Mouse (Mus musculus) hindbrain, embryonic 10.5 days (tissue): ENCODE measurements at regions not wholly inside any gene's neighbourhood (a gene's known extent, or its start where the extent isn't known, plus 50 kb on each side); places are given as distances from the start of the nearest gene placed in this dataset.

Experiments
- DNase-seq: peaks from one replicate; pipeline ENCODE4 v3.0.0-alpha.2; 2017; ENCODE audit warnings: low spot score
- H3K27ac ChIP-seq: fragments of 300-500 bp; sonication (generic); 2 replicates; pipeline ENCODE4 v1.5.1; 2016; ENCODE audit warnings: mild to moderate bottlenecking, moderate library complexity
- H3K27me3 ChIP-seq: fragments of 300-500 bp; sonication (generic); 2 replicates; pipeline ENCODE4 v1.6.1; 2016; ENCODE audit warnings: mild to moderate bottlenecking; ENCODE audit not compliant: poor library complexity, insufficient read depth, severe bottlenecking
- H3K36me3 ChIP-seq: fragments of 300-500 bp; sonication (generic); 2 replicates; pipeline ENCODE4 v1.6.1; 2016; ENCODE audit warnings: mild to moderate bottlenecking, moderate library complexity
- H3K4me1 ChIP-seq: fragments of 300-500 bp; sonication (generic); replicated peaks from 2 replicates; pipeline ENCODE4 v1.6.1; 2016; ENCODE audit warnings: mild to moderate bottlenecking
- H3K4me3 ChIP-seq: fragments of 300-500 bp; sonication (generic); 2 replicates; pipeline ENCODE4 v1.5.1; 2016; ENCODE audit warnings: mild to moderate bottlenecking, moderate library complexity
- H3K9me3 ChIP-seq: fragments of 300-500 bp; sonication (generic); 2 replicates; pipeline ENCODE4 v1.6.1; 2016; ENCODE audit warnings: mild to moderate bottlenecking, moderate library complexity
- WGBS: fragments of 180-500 bp; shearing (Covaris S2); methylation state at CpG from one replicate; pipeline ENCODE4 v1.1.7; 2016; 5-methylcytosine and 5-hydroxymethylcytosine counted together

DNA sequence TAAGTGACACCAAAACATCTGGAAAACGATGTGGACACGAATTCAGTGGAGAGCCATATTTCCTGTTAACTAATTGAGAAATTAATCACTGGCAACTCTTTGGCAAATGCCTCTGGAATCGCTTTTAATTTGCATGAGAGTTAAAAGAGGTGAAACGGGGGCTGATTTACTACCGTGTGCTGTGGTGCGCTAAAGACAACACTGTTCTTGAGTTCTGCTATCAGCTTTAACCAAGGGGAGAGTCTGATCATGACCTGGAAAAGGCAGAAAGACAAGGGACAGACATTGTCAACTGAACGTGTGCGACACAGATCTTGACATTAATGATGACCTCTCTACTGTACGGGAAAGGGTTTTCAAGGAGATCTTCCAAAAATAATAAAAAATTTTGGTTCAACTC lies 152.8 kb upstream of the Fat1 start:
- no peak for DNase-seq
- H3K4me3 ChIP-seq = no peak overlapping the region
- peaks cover 10% of the 10 kb centered on the region for H3K4me1 ChIP-seq
- H3K9me3 ChIP-seq = no peaks in the 10 kb centered on the region
- WGBS = 94% methylated on average over 9 of the region's 9 CpGs
- H3K27ac ChIP-seq = no peak overlapping the region
- no peaks in the 10 kb centered on the region for H3K36me3 ChIP-seq
- H3K27me3 ChIP-seq = no peaks in the 10 kb centered on the region

DNA sequence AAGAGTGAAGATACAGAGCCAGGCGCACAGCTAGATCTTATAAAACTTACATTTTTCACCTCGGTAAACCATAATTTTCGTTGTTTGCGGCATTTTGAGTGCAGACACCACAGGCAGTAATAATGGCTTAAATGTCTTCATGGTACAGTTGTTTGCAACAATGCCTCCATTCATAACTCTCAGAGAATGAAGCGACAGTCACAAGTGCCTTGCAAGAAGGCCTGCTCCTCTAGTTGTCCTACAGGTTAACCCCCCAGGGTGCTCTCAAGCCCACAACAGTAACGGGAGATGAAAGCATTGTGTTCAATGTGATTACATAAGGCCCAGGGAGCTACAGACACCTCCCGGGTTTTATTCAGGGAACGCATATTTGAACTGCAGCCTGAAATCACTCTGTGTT lies 150.1 kb upstream of the Fat1 start:
- DNase-seq = no peak
- Histone ChIP-seq H3K4me3 (no peak overlapping the region), H3K9me3 (no peaks in the 10 kb centered on the region), H3K27ac (no peak overlapping the region), H3K36me3 (no peaks in the 10 kb centered on the region), H3K4me1 (peaks cover 10% of the 10 kb centered on the region), H3K27me3 (no peaks in the 10 kb centered on the region)
- 44% methylated on average over 8 of the region's 8 CpGs for WGBS

GRCm38 (mm10) chr8:44786740-44787139 lies 148.5 kb upstream of the Fat1 start:
- Histone ChIP-seq H3K27me3 (no peaks in the 10 kb centered on the region), H3K27ac (no peak overlapping the region), H3K4me1 (peaks cover 10% of the 10 kb centered on the region), H3K9me3 (no peaks in the 10 kb centered on the region), H3K36me3 (no peaks in the 10 kb centered on the region), H3K4me3 (no peak overlapping the region)
- 85% methylated on average over 5 of the region's 5 CpGs for WGBS
- DNase-seq = no peak

GRCm38 (mm10) chr8:44788290-44788689 lies 147.0 kb upstream of the Fat1 start:
- Histone ChIP-seq H3K27ac (no peak overlapping the region), H3K4me1 (peaks cover 10% of the 10 kb centered on the region), H3K4me3 (no peak overlapping the region), H3K27me3 (no peaks in the 10 kb centered on the region), H3K9me3 (0 out of 2 replicates have a peak, but pooled peaks cover 2% of the 10 kb centered on the region), H3K36me3 (no peaks in the 10 kb centered on the region)
- DNase-seq = no peak
- 67% methylated on average over 3 of the region's 3 CpGs for WGBS

GRCm38 (mm10) chr8:44799513-44799912 lies 135.7 kb upstream of the Fat1 start:
- Histone ChIP-seq H3K27me3 (no peaks in the 10 kb centered on the region), H3K27ac (no peak overlapping the region), H3K36me3 (no peaks in the 10 kb centered on the region), H3K4me1 (peaks cover 19% of the 10 kb centered on the region; the same call in 1 of the 2 replicates), H3K9me3 (no peaks in the 10 kb centered on the region), H3K4me3 (no peak overlapping the region)
- WGBS = 84% methylated on average over 3 of the region's 3 CpGs
- DNase-seq = no peak

GRCm38 (mm10) chr8:44800827-44801273 lies 134.4 kb upstream of the Fat1 start:
- whole genome bisulfite sequencing = 67% methylated on average over 6 of the region's 6 CpGs
- Histone ChIP-seq H3K36me3 (no peaks in the 10 kb centered on the region), H3K27me3 (no peaks in the 10 kb centered on the region), H3K27ac (no peak overlapping the region), H3K4me3 (no peak overlapping the region), H3K4me1 (peaks cover 23% of the 10 kb centered on the region), H3K9me3 (no peaks in the 10 kb centered on the region)
- no peak for DNase-seq

GRCm38 (mm10) chr8:44801604-44802206 lies 133.5 kb upstream of the Fat1 start:
- no peaks in the 10 kb centered on the region for H3K36me3 ChIP-seq
- H3K4me3 ChIP-seq = no peak overlapping the region
- no peak overlapping the region for H3K27ac ChIP-seq
- DNase-seq = no peak
- peaks cover 23% of the 10 kb centered on the region for H3K4me1 ChIP-seq
- H3K9me3 ChIP-seq = no peaks in the 10 kb centered on the region
- WGBS = 45% methylated on average over 6 of the region's 6 CpGs
- no peaks in the 10 kb centered on the region for H3K27me3 ChIP-seq

DNA sequence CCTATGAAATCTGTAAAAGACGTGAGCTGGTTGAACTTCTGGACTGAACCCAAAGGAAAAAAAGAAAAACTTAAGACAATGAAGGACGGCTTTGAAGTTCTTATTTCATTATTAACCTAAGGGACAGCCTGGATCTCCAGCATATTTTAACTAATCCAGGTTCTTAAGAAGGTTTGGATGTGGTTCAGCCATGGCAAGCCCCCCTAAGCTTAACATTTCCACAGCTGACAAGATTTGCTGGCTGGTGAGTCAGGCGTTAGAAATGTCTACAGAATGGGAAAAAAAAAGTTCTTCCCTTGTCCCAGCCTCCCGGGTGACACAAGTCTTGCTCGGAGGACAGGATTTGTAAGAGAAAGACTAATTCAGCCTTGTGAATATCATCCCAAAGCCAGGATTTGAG lies 132.9 kb upstream of the Fat1 start:
- Histone ChIP-seq H3K9me3 (no peaks in the 10 kb centered on the region), H3K27me3 (no peaks in the 10 kb centered on the region), H3K4me3 (no peak overlapping the region), H3K27ac (no peak overlapping the region), H3K36me3 (no peaks in the 10 kb centered on the region), H3K4me1 (peaks cover 23% of the 10 kb centered on the region)
- WGBS = 70% methylated on average over 5 of the region's 5 CpGs
- DNase-seq = no peak

GRCm38 (mm10) chr8:44804414-44805178 lies 130.7 kb upstream of the Fat1 start:
- H3K36me3 ChIP-seq = no peaks in the 10 kb centered on the region
- peaks cover 23% of the 10 kb centered on the region for H3K4me1 ChIP-seq
- no peak overlapping the region for H3K27ac ChIP-seq
- no peaks in the 10 kb centered on the region for H3K27me3 ChIP-seq
- WGBS = 23% methylated on average over 14 of the region's 14 CpGs
- no peak overlapping the region for H3K4me3 ChIP-seq
- no peaks in the 10 kb centered on the region for H3K9me3 ChIP-seq
- DNase-seq = no peak

GRCm38 (mm10) chr8:44805179-44805815 lies 129.9 kb upstream of the Fat1 start:
- WGBS = 71% methylated on average over 11 of the region's 11 CpGs
- Histone ChIP-seq H3K4me1 (peaks cover 23% of the 10 kb centered on the region), H3K4me3 (no peak overlapping the region), H3K9me3 (no peaks in the 10 kb centered on the region), H3K27me3 (no peaks in the 10 kb centered on the region), H3K27ac (no peak overlapping the region), H3K36me3 (no peaks in the 10 kb centered on the region)
- no peak for DNase-seq

DNA sequence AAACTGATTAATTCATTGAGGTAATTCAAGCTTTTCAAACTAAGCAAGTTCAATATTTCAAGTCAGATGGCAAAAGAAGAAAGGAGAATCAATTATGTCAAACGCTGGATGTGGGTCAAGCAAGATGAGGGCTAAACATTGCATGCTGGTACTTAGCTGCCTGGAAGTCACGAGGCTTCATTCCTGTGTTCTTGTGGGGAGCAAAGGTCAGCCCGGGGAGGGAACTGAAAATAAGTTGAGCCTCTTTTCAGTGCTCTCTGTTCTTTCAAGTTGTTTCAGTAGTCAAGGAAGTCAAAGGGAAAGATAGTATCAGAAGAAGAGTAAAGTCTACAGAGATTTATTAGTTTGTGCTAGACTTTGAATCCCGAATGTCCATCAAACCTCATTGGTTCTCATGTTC lies 122.9 kb upstream of the Fat1 start:
- WGBS = 73% methylated on average over 4 of the region's 4 CpGs
- Histone ChIP-seq H3K36me3 (no peaks in the 10 kb centered on the region), H3K4me1 (no peaks in the 10 kb centered on the region), H3K27ac (no peak overlapping the region), H3K4me3 (no peak overlapping the region), H3K9me3 (no peaks in the 10 kb centered on the region), H3K27me3 (no peaks in the 10 kb centered on the region)
- DNase-seq = no peak

GRCm38 (mm10) chr8:44817532-44818157 lies 117.6 kb upstream of the Fat1 start:
- no peak for DNase-seq
- Histone ChIP-seq H3K4me1 (no peaks in the 10 kb centered on the region), H3K4me3 (no peak overlapping the region), H3K27me3 (no peaks in the 10 kb centered on the region), H3K36me3 (no peaks in the 10 kb centered on the region), H3K27ac (no peak overlapping the region), H3K9me3 (0 out of 2 replicates have a peak, but pooled peaks cover 2% of the 10 kb centered on the region)
- WGBS = 84% methylated on average over 13 of the region's 13 CpGs

DNA sequence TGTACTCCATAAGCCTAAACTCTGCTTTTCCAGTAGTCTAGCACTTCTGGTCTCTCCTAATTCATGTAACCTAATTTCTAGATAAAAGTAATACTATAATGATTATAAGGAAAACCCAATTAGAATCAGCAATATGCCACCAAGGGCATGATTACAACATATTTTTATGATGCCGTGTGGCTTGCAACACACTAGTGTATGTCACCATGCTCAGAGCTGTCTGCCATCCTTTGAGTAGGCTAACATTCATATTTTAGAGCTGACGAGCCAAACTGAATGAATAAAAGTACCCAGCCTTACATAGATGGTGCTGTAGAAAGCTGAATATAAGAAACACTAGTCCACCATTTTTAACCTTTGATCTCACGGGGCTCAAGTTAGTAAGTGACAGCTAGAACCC lies 116.0 kb upstream of the Fat1 start:
- no peak overlapping the region for H3K27ac ChIP-seq
- H3K4me3 ChIP-seq = no peak overlapping the region
- DNase-seq = no peak
- no peaks in the 10 kb centered on the region for H3K27me3 ChIP-seq
- 91% methylated on average over 3 of the region's 3 CpGs for WGBS
- H3K4me1 ChIP-seq = no peaks in the 10 kb centered on the region
- no peaks in the 10 kb centered on the region for H3K36me3 ChIP-seq
- peaks cover 10% of the 10 kb centered on the region; the same call in 1 of the 2 replicates for H3K9me3 ChIP-seq
